ENCODE assay signal across 8 mouse cellular contexts in genomic region chr12:81806759-81807528, GRCm38 (mm10). TPM values are rescaled to one million over a fixed set of nuclear protein-coding genes. Genes with fewer than 3 reads are reported as not detected.
DNase-seq lines count a peak whose midpoint lies in the region; ATAC-seq and TF ChIP-seq lines count a peak whose summit lies in the region.

No protein-coding gene starts in this region.

- WGBS in forebrain, embryonic 10.5 days = 35% methylated on average over 17 of the region's 17 CpGs
- WGBS in hindbrain, embryonic 10.5 days = 33% methylated on average over 17 of the region's 17 CpGs
- 26% methylated on average over 17 of the region's 17 CpGs for WGBS in limb, embryonic 12.5 days
- WGBS in midbrain, embryonic 13.5 days = 22% methylated on average over 17 of the region's 17 CpGs

- TF ChIP-seq EP300 in ES-Bruce4 (IDR thresholded peaks at IDR 0.05; ENCODE audit: insufficient read depth, low read depth, low read length) = no peak

- peak; percentile 69 to 84 for DNase-seq in adrenal gland, postnatal 36 days
- DNase-seq in forebrain, embryonic 10.5 days (ENCODE audit: extremely low spot score, low spot score) = peak; percentile 38
- peak; percentile 41 for DNase-seq in hindbrain, embryonic 10.5 days (ENCODE audit: low spot score)
- DNase-seq in thymus, adult 18-20 months = peak; percentile 62
- no peak for DNase-seq in frontal cortex, postnatal 10 days (ENCODE audit: low spot score in 2 of 2)

- TF ChIP-seq CTCF in ES-Bruce4 (IDR thresholded peaks at IDR 0.05; ENCODE audit: low read depth, low read length) = no peak

- peak overlapping the region; percentile 53 for H3K9ac ChIP-seq in ES-Bruce4 (ENCODE audit: low read depth, poor library complexity, severe bottlenecking)
- H3K9ac ChIP-seq in limb, embryonic 12.5 days (replicated peaks) = peak overlapping the region; percentile 40
- H3K9ac ChIP-seq in midbrain, embryonic 13.5 days (replicated peaks) = peak overlapping the region; percentile 24; the same call in 1 of the 2 replicates

- H3K36me3 ChIP-seq in ES-Bruce4 (ENCODE audit: control insufficient read depth, insufficient read depth, low read length, poor library complexity, severe bottlenecking) = no peaks in the 10 kb centered on the region
- no peaks in the 10 kb centered on the region for H3K36me3 ChIP-seq in forebrain, embryonic 10.5 days (replicated peaks)
- no peaks in the 10 kb centered on the region for H3K36me3 ChIP-seq in hindbrain, embryonic 10.5 days
- H3K36me3 ChIP-seq in limb, embryonic 12.5 days = no peaks in the 10 kb centered on the region
- H3K36me3 ChIP-seq in midbrain, embryonic 13.5 days = no peaks in the 10 kb centered on the region

- no peak for ATAC-seq in limb, embryonic 12.5 days (ENCODE audit: insufficient number of reproducible peaks, insufficient read depth, low FRiP score, low TSS enrichment, low read depth)
- ATAC-seq in midbrain, embryonic 13.5 days = 0 out of 2 replicates have a peak, but pooled peaks have one; percentile 28

- H3K9me3 ChIP-seq in ES-Bruce4 (replicated peaks; ENCODE audit: control insufficient read depth, insufficient read depth, low read length, poor library complexity, severe bottlenecking) = no peaks in the 10 kb centered on the region
- H3K9me3 ChIP-seq in forebrain, embryonic 10.5 days = no peaks in the 10 kb centered on the region
- no peaks in the 10 kb centered on the region for H3K9me3 ChIP-seq in hindbrain, embryonic 10.5 days
- H3K9me3 ChIP-seq in limb, embryonic 12.5 days = no peaks in the 10 kb centered on the region
- no peaks in the 10 kb centered on the region for H3K9me3 ChIP-seq in midbrain, embryonic 13.5 days

- H3K27ac ChIP-seq in ES-Bruce4 (ENCODE audit: insufficient read depth, low read length) = no peak overlapping the region
- peak overlapping the region; percentile 67 for H3K27ac ChIP-seq in forebrain, embryonic 10.5 days
- H3K27ac ChIP-seq in hindbrain, embryonic 10.5 days = peak overlapping the region; percentile 54
- no peak overlapping the region for H3K27ac ChIP-seq in limb, embryonic 12.5 days
- 0 out of 2 replicates have a peak overlapping the region, but pooled peaks have one; percentile 47 for H3K27ac ChIP-seq in midbrain, embryonic 13.5 days

- H3K4me3 ChIP-seq in ES-Bruce4 (ENCODE audit: low read depth, low read length) = peak overlapping the region; percentile 85
- H3K4me3 ChIP-seq in forebrain, embryonic 10.5 days = peak overlapping the region; percentile 46
- peak overlapping the region; percentile 43 for H3K4me3 ChIP-seq in hindbrain, embryonic 10.5 days
- peak overlapping the region; percentile 39 for H3K4me3 ChIP-seq in limb, embryonic 12.5 days (replicated peaks)
- peak overlapping the region; percentile 19 for H3K4me3 ChIP-seq in midbrain, embryonic 13.5 days (replicated peaks)

- peak; percentile 61 for TF ChIP-seq POLR2A in ES-Bruce4 (IDR thresholded peaks at IDR 0.05; ENCODE audit: insufficient read depth, low read length)

- H3K4me2 ChIP-seq in limb, embryonic 12.5 days = peak overlapping the region; percentile 69
- H3K4me2 ChIP-seq in midbrain, embryonic 13.5 days (replicated peaks) = peak overlapping the region; percentile 49

- peaks cover 7% of the 10 kb centered on the region for H3K4me1 ChIP-seq in ES-Bruce4 (ENCODE audit: control insufficient read depth, insufficient read depth, low read length)
- H3K4me1 ChIP-seq in forebrain, embryonic 10.5 days = peaks cover 32% of the 10 kb centered on the region
- H3K4me1 ChIP-seq in hindbrain, embryonic 10.5 days (replicated peaks) = peaks cover 42% of the 10 kb centered on the region
- peaks cover 4% of the 10 kb centered on the region; the same call in 1 of the 2 replicates for H3K4me1 ChIP-seq in limb, embryonic 12.5 days (replicated peaks)
- H3K4me1 ChIP-seq in midbrain, embryonic 13.5 days (replicated peaks) = peaks cover 21% of the 10 kb centered on the region

- no peaks in the 10 kb centered on the region for H3K27me3 ChIP-seq in ES-Bruce4 (ENCODE audit: control insufficient read depth, insufficient read depth, low read length, poor library complexity, severe bottlenecking)
- H3K27me3 ChIP-seq in forebrain, embryonic 10.5 days (ENCODE audit: poor library complexity, severe bottlenecking) = peaks cover 31% of the 10 kb centered on the region
- peaks cover 34% of the 10 kb centered on the region for H3K27me3 ChIP-seq in hindbrain, embryonic 10.5 days (ENCODE audit: insufficient read depth, poor library complexity, severe bottlenecking)
- peaks cover 3% of the 10 kb centered on the region; the same call in 1 of the 2 replicates for H3K27me3 ChIP-seq in limb, embryonic 12.5 days
- H3K27me3 ChIP-seq in midbrain, embryonic 13.5 days = peaks cover 19% of the 10 kb centered on the region

RNA-seq across cellular contexts. Expression of gene Map3k9, which starts 26.0 kb away (rescaled TPM):
- polyA plus RNA-seq in ES-Bruce4 (2011; ENCODE audit: insufficient read depth, insufficient read length, low read depth, missing spikeins) = 13.8 and 16.4 TPM in 2 replicates
- total RNA-seq in adrenal gland, postnatal 36 days (2021) = 1 to 10 TPM; 1.2 to 3.4 TPM
- 1.3 and 1.6 TPM in 2 replicates for polyA plus RNA-seq in forebrain, embryonic 10.5 days (2016; fragmentation: Nextera tagmentation; extraction: Ambion mirVana)
- 1.3 and 2.1 TPM in 2 replicates for polyA plus RNA-seq in hindbrain, embryonic 10.5 days (2016; fragmentation: Nextera tagmentation; extraction: Ambion mirVana)
- polyA plus RNA-seq in limb, embryonic 12.5 days (2016; fragmentation: Nextera tagmentation; extraction: Ambion mirVana) = 0.91 and 0.98 TPM in 2 replicates
- polyA plus RNA-seq in midbrain, embryonic 13.5 days (2015; fragmentation: Nextera tagmentation; extraction: Ambion mirVana) = 7.2 and 9.3 TPM in 2 replicates

RNA-seq across cellular contexts. Expression of gene Pcnx, which starts 52.9 kb away (rescaled TPM):
- polyA plus RNA-seq in ES-Bruce4 (2011; ENCODE audit: insufficient read depth, insufficient read length, low read depth, missing spikeins) = 18.5 and 24.4 TPM in 2 replicates
- total RNA-seq in adrenal gland, postnatal 36 days (2021) = 10 to 100 TPM; 52.7 to 54.6 TPM
- polyA plus RNA-seq in forebrain, embryonic 10.5 days (2016; fragmentation: Nextera tagmentation; extraction: Ambion mirVana) = 7.6 and 7.7 TPM in 2 replicates
- polyA plus RNA-seq in hindbrain, embryonic 10.5 days (2016; fragmentation: Nextera tagmentation; extraction: Ambion mirVana) = 8.9 and 9.0 TPM in 2 replicates
- 12.7 and 13.7 TPM in 2 replicates for polyA plus RNA-seq in limb, embryonic 12.5 days (2016; fragmentation: Nextera tagmentation; extraction: Ambion mirVana)
- 8.2 and 9.4 TPM in 2 replicates for polyA plus RNA-seq in midbrain, embryonic 13.5 days (2015; fragmentation: Nextera tagmentation; extraction: Ambion mirVana)

Comparison
In these comparisons a context has a peak if more than half of its experiments do, and no peak if none do; other contexts are left out.
1. H3K27ac ChIP-seq: peak in forebrain, embryonic 10.5 days (single experiment), hindbrain, embryonic 10.5 days (single experiment) and midbrain, embryonic 13.5 days (single experiment); none in ES-Bruce4 (single experiment) and limb, embryonic 12.5 days (single experiment).
2. H3K4me3 ChIP-seq: peak in every context shown above with its lines; median percentile 85 in ES-Bruce4; 46 in forebrain, embryonic 10.5 days; 43 in hindbrain, embryonic 10.5 days; 39 in limb, embryonic 12.5 days; 19 in midbrain, embryonic 13.5 days.
3. DNase-seq: peak in adrenal gland, postnatal 36 days (2 of 2), forebrain, embryonic 10.5 days (single experiment), hindbrain, embryonic 10.5 days (single experiment) and thymus, adult 18-20 months (2 of 2); none in frontal cortex, postnatal 10 days (0 of 2).
4. Peak in every context shown above with its lines, with median percentiles within 50 percentile points of each other: H3K9ac ChIP-seq.